Mouse (Mus musculus): ENCODE data around the gene Olfr1253. TPM values are rescaled to one million over a fixed set of nuclear protein-coding genes. Genes with fewer than 3 reads are reported as not detected.

Olfr1253 gene
- polyA plus RNA-seq (2017; shearing (Covaris generic)) = under 1 TPM in 1 of 2 experiments, not detected in 1; 0.34 TPM

- no peak for ATAC-seq
Observed at GRCm38 (mm10) chr2:89756990-89757389, at the start of gene Olfr1253. Gene Olfr1253, minus strand, starts transcription at chr2:89757090.

DNA sequence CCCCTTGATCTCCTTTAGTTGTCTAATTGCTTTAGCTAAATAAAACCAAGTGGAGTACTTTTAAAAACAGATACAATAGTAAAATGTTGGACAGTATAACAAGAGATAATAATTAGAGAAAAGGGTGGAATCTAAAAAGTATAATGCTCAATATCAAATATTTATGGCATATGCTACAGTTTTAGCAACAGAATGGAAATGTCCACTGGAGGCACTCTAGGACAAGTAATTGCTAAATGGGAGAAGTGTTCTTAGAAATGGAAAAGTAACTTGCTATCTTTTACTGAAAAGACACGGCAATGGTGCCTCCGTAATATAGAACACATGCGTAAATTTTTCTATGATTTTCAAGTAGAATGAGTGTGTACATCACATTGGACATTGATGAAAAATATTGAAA, 42.7 kb upstream of the Olfr1253 start:
- ATAC-seq = no peak

DNA sequence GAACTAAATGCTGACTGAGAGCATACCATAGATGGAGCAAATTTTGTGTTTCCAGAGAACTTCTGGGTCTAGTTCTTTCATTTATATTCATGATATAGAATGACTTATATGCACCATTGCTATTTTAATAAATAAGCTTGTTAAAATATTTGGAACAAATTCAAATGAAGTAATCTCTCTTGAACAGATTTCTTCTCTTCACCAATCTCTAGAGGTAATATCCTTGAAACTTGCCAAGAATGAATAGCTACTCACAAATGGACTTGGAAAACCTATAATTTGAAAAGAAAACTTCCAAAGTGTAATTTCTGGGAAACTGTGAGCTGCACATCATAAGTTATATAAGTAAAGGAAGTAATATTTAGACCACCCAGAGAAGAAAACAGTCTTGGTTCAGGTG, 36.6 kb upstream of the Olfr1253 start, which contains the start of gene Olfr1254:
Gene Olfr1254, minus strand, starts transcription at position 101 of the 400 bp plus-strand sequence.
- no peak for ATAC-seq

GRCm38 (mm10) chr2:89724912-89725311, 32.0 kb downstream of the Olfr1253 start, which contains the start of gene Olfr1252:
Gene Olfr1252, minus strand, starts transcription at chr2:89725012.
- ATAC-seq = no peak

Other genes starting within 250 kb of the Olfr1253 start
- not detected for gene Olfr1243, start 225.6 kb downstream of the Olfr1253 start, polyA plus RNA-seq (2017; shearing (Covaris generic))
- under 1 TPM in 1 of 2 experiments, not detected in 1; 0.23 TPM for gene Olfr1245, start 178.6 kb downstream of the Olfr1253 start, polyA plus RNA-seq (2017; shearing (Covaris generic))
- gene Olfr1246, start 163.9 kb downstream of the Olfr1253 start, polyA plus RNA-seq (2017; shearing (Covaris generic)) = not detected
- gene Olfr1247, start 143.0 kb downstream of the Olfr1253 start, polyA plus RNA-seq (2017; shearing (Covaris generic)) = under 1 TPM in 1 of 2 experiments, not detected in 1; 0.05 TPM
- gene Olfr1248, start 138.8 kb downstream of the Olfr1253 start, polyA plus RNA-seq (2017; shearing (Covaris generic)) = not detected
- gene Olfr1249, start 122.1 kb downstream of the Olfr1253 start, polyA plus RNA-seq (2017; shearing (Covaris generic)) = not detected
- gene Olfr1250, start 95.6 kb downstream of the Olfr1253 start, polyA plus RNA-seq (2017; shearing (Covaris generic)) = not detected
- not detected for gene Olfr1251, start 85.2 kb downstream of the Olfr1253 start, polyA plus RNA-seq (2017; shearing (Covaris generic))
- gene Olfr1252, start 32.1 kb downstream of the Olfr1253 start, polyA plus RNA-seq (2017; shearing (Covaris generic)) = not detected
- gene Olfr1254, start 36.5 kb upstream of the Olfr1253 start, polyA plus RNA-seq (2017; shearing (Covaris generic)) = not detected
- gene Olfr1255, start 55.0 kb upstream of the Olfr1253 start, polyA plus RNA-seq (2017; shearing (Covaris generic)) = not detected
- gene Olfr1256, start 84.5 kb upstream of the Olfr1253 start, polyA plus RNA-seq (2017; shearing (Covaris generic)) = not detected
- not detected for gene Olfr48, start 91.1 kb upstream of the Olfr1253 start, polyA plus RNA-seq (2017; shearing (Covaris generic))
- gene Olfr1257, start 121.3 kb upstream of the Olfr1253 start, polyA plus RNA-seq (2017; shearing (Covaris generic)) = not detected
- under 1 TPM in 1 of 2 experiments, not detected in 1; 0.09 TPM for gene Olfr1258, start 170.2 kb upstream of the Olfr1253 start, polyA plus RNA-seq (2017; shearing (Covaris generic))
- gene Olfr1259, start 191.6 kb upstream of the Olfr1253 start, polyA plus RNA-seq (2017; shearing (Covaris generic)) = not detected
- gene Olfr1260, start 217.2 kb upstream of the Olfr1253 start, polyA plus RNA-seq (2017; shearing (Covaris generic)) = not detected
- not detected for gene Olfr1261, start 234.1 kb upstream of the Olfr1253 start, polyA plus RNA-seq (2017; shearing (Covaris generic))
- gene Olfr1262, start 243.1 kb upstream of the Olfr1253 start, polyA plus RNA-seq (2017; shearing (Covaris generic)) = not detected

Data from CD4-positive, CD25-positive, alpha-beta regulatory T cell, adult 4 months (primary cell).